Mouse (Mus musculus): ENCODE data around the gene Sh3glb1. TPM values are rescaled to one million over a fixed set of nuclear protein-coding genes. Genes with fewer than 3 reads are reported as not detected.

The Sh3glb1 gene
- total and polyA plus RNA-seq, 3 experiments, result 52.0 to 189 (median 112) TPM

GRCm38 (mm10) chr3:144736831-144737230 lies 16.7 kb upstream of the Sh3glb1 start:
- dilution Hi-C loops (cut with MboI; ENCODE audit: extremely low pct_ligation_motif_present, extremely low pct_unique_long_range_greater_than_20kb, low sequenced_read_pairs) (no loop called here), in situ Hi-C loops (cut with MboI; ENCODE audit: low pct_ligation_motif_present, low pct_unique_long_range_greater_than_20kb, low sequenced_read_pairs) (no loop called here)
- no peaks in the 10 kb centered on the region for H3K4me1 ChIP-seq (ENCODE audit: control insufficient read depth in 1 of 2, insufficient read depth in 2 of 2)

GRCm38 (mm10) chr3:144723455-144723854 lies 3.3 kb upstream of the Sh3glb1 start:
- dilution Hi-C loops (cut with MboI; ENCODE audit: extremely low pct_ligation_motif_present, extremely low pct_unique_long_range_greater_than_20kb, low sequenced_read_pairs) (no loop called here), in situ Hi-C loops (cut with MboI; ENCODE audit: low pct_ligation_motif_present, low pct_unique_long_range_greater_than_20kb, low sequenced_read_pairs) (no loop called here)
- Histone ChIP-seq H3K9me3 (replicated peaks; ENCODE audit: low read length) (no peaks in the 10 kb centered on the region), H3K4me3 (replicated peaks in 1 of 3; ENCODE audit: low read depth in 2 of 3, low read length in 2 of 3, poor library complexity in 1 of 3) (no peak overlapping the region), H3K9ac (ENCODE audit: insufficient read depth, low read depth) (no peak overlapping the region), H3K36me3 (replicated peaks in 1 of 2; ENCODE audit: control insufficient read depth in 1 of 2, insufficient read depth in 1 of 2, low read length in 1 of 2) (no peaks in the 10 kb centered on the region), H3K79me2 (replicated peaks; ENCODE audit: control insufficient read depth, extremely low read depth, insufficient read depth, poor library complexity, severe bottlenecking) (peaks cover 11% of the 10 kb centered on the region), H3K4me2 (ENCODE audit: insufficient read depth, low read depth, poor library complexity, severe bottlenecking) (no peak overlapping the region), H3K27ac (ENCODE audit: insufficient read depth, low read depth) (no peak overlapping the region), H3K27me3 (replicated peaks) (no peaks in the 10 kb centered on the region), H3K4me1 (ENCODE audit: control insufficient read depth in 1 of 2, insufficient read depth in 2 of 2) (peaks cover 6 to 19% of the 10 kb centered on the region in 2 experiments)
- peak; percentile 57 for DNase-seq (ENCODE audit: extremely low read depth)
- no peak for TF ChIP-seq ZKSCAN1 (IDR thresholded peaks at IDR 0.05; ENCODE audit: borderline replicate concordance, low read depth, low read length)
- TF ChIP-seq JUN (IDR thresholded peaks at IDR 0.05; ENCODE audit: insufficient read depth, low read depth, low read length), result no peak
- no peak for TF ChIP-seq SIN3A (IDR thresholded peaks at IDR 0.05; ENCODE audit: low read length)
- no peak for TF ChIP-seq E2F4 (IDR thresholded peaks at IDR 0.05; ENCODE audit: insufficient replicate concordance, low read depth, low read length)
- TF ChIP-seq ZC3H11A (IDR thresholded peaks at IDR 0.05; ENCODE audit: low read depth, low read length), result no peak
- no peak for TF ChIP-seq POLR2A (IDR thresholded peaks at IDR 0.05; ENCODE audit: low read depth, low read length)
- TF ChIP-seq MAX (IDR thresholded peaks at IDR 0.05; ENCODE audit: low read length), result no peak
- TF ChIP-seq RAD21 (IDR thresholded peaks at IDR 0.05; ENCODE audit: low read depth, low read length), result peak; percentile 58
- TF ChIP-seq SMC3 (IDR thresholded peaks at IDR 0.05; ENCODE audit: low read depth, low read length), result peak; percentile 71
- TF ChIP-seq JUND (conservative IDR thresholded peaks at IDR 0.05; ENCODE audit: low read depth, low read length), result 0 out of 2 replicates have a peak, but pooled peaks have one; percentile 10
- TF ChIP-seq RCOR1 (conservative IDR thresholded peaks at IDR 0.05; ENCODE audit: low read depth, low read length), result no peak
- peak; percentile 24; the same call in 1 of the 2 replicates for TF ChIP-seq CHD2 (IDR thresholded peaks at IDR 0.05; ENCODE audit: low read length)
- no peak for TF ChIP-seq UBTF (IDR thresholded peaks at IDR 0.05; ENCODE audit: low read depth, low read length)
- no peak for TF ChIP-seq ELF1 (IDR thresholded peaks at IDR 0.05; ENCODE audit: low read depth, low read length)
- no peak for TF ChIP-seq NELFE (IDR thresholded peaks at IDR 0.05; ENCODE audit: low read depth, low read length)
- TF ChIP-seq BHLHE40 (IDR thresholded peaks at IDR 0.05; ENCODE audit: low read depth, low read length), result no peak
- TF ChIP-seq CTCF (conservative IDR thresholded peaks at IDR 0.05 in 1 of 2, IDR thresholded peaks at IDR 0.05 in 1 of 2; ENCODE audit: low read depth in 2 of 2, low read length in 2 of 2), result peak; percentile 79 to 86
- no peak for TF ChIP-seq USF2 (conservative IDR thresholded peaks at IDR 0.05; ENCODE audit: low read depth, low read length)
- TF ChIP-seq ZNF384 (IDR thresholded peaks at IDR 0.05; ENCODE audit: low read depth, low read length), result no peak
- TF ChIP-seq EP300 (IDR thresholded peaks at IDR 0.05; ENCODE audit: low read length), result no peak
- no peak for TF ChIP-seq MEF2A (IDR thresholded peaks at IDR 0.05; ENCODE audit: borderline replicate concordance, low read depth, low read length)
- TF ChIP-seq CHD1 (IDR thresholded peaks at IDR 0.05; ENCODE audit: low read depth, low read length), result no peak
- TF ChIP-seq GABPA (IDR thresholded peaks at IDR 0.05; ENCODE audit: insufficient replicate concordance, low read depth, low read length), result no peak
- no peak for TF ChIP-seq TCF12 (IDR thresholded peaks at IDR 0.05; ENCODE audit: low read depth, low read length)
- TF ChIP-seq USF1 (IDR thresholded peaks at IDR 0.05; ENCODE audit: low read depth, low read length), result no peak
- TF ChIP-seq NRF1 (IDR thresholded peaks at IDR 0.05; ENCODE audit: low read depth, low read length), result no peak
- no peak for TF ChIP-seq IRF4 (IDR thresholded peaks at IDR 0.05; ENCODE audit: low read depth, low read length)
- TF ChIP-seq PAX5 (IDR thresholded peaks at IDR 0.05; ENCODE audit: low read length), result no peak
- no peak for TF ChIP-seq MXI1 (IDR thresholded peaks at IDR 0.05; ENCODE audit: low read depth, low read length)
- peak; percentile 69; the same call in 1 of the 2 replicates for TF ChIP-seq MAZ (IDR thresholded peaks at IDR 0.05; ENCODE audit: low read depth, low read length)
- TF ChIP-seq TBP (conservative IDR thresholded peaks at IDR 0.05; ENCODE audit: low read depth, low read length), result no peak
- TF ChIP-seq ZMIZ1 (IDR thresholded peaks at IDR 0.05; ENCODE audit: low read depth, low read length), result no peak
- no peak for TF ChIP-seq HCFC1 (IDR thresholded peaks at IDR 0.05; ENCODE audit: low read depth, low read length)

More at GRCm38 (mm10) chr3:144736831-144737230, 16.7 kb upstream of the Sh3glb1 start:
- Histone ChIP-seq H3K27me3 (replicated peaks) (no peaks in the 10 kb centered on the region), H3K27ac (ENCODE audit: insufficient read depth, low read depth) (no peak overlapping the region), H3K9ac (ENCODE audit: insufficient read depth, low read depth) (no peak overlapping the region), H3K36me3 (replicated peaks in 1 of 2; ENCODE audit: control insufficient read depth in 1 of 2, insufficient read depth in 1 of 2, low read length in 1 of 2) (no peaks in the 10 kb centered on the region), H3K4me3 (replicated peaks in 1 of 3; ENCODE audit: low read depth in 2 of 3, low read length in 2 of 3, poor library complexity in 1 of 3) (no peak overlapping the region), H3K4me2 (ENCODE audit: insufficient read depth, low read depth, poor library complexity, severe bottlenecking) (no peak overlapping the region), H3K9me3 (replicated peaks; ENCODE audit: low read length) (no peaks in the 10 kb centered on the region), H3K79me2 (replicated peaks; ENCODE audit: control insufficient read depth, extremely low read depth, insufficient read depth, poor library complexity, severe bottlenecking) (no peaks in the 10 kb centered on the region)
- DNase-seq (ENCODE audit: extremely low read depth), result peak; percentile 68
- TF ChIP-seq SMC3 (IDR thresholded peaks at IDR 0.05; ENCODE audit: low read depth, low read length), result peak; percentile 53
- no peak for TF ChIP-seq HCFC1 (IDR thresholded peaks at IDR 0.05; ENCODE audit: low read depth, low read length)
- TF ChIP-seq RAD21 (IDR thresholded peaks at IDR 0.05; ENCODE audit: low read depth, low read length), result peak; percentile 67
- TF ChIP-seq MYC (IDR thresholded peaks at IDR 0.05; ENCODE audit: low read depth, low read length), result no peak
- peak; percentile 62 to 79 for TF ChIP-seq CTCF (conservative IDR thresholded peaks at IDR 0.05 in 1 of 2, IDR thresholded peaks at IDR 0.05 in 1 of 2; ENCODE audit: low read depth in 2 of 2, low read length in 2 of 2)

Data from CH12.LX (cell line).